Mouse (Mus musculus) bone marrow macrophage, adult 2 months (primary cell): ENCODE data around the gene Disp1. TPM values are rescaled to one million over a fixed set of nuclear protein-coding genes. Genes with fewer than 3 reads are reported as not detected.

Experiments
- H3K27ac ChIP-seq: 2 replicates; pipeline ENCODE4 v1.5.1; 2012; ENCODE audit warnings: low read depth, low read length; ENCODE audit not compliant: insufficient read depth
- H3K4me1 ChIP-seq: 2 replicates; pipeline ENCODE4 v1.6.1; 2012; ENCODE audit warnings: low read length; ENCODE audit not compliant: control insufficient read depth, insufficient read depth
- H3K4me3 ChIP-seq: 2 replicates; pipeline ENCODE4 v1.5.1; 2012; ENCODE audit warnings: mild to moderate bottlenecking, low read length, moderate library complexity; ENCODE audit not compliant: insufficient read depth
- CTCF ChIP-seq: IDR thresholded peaks from 2 replicates; pipeline ENCODE4 v1.5.1; 2012; ENCODE audit warnings: low read depth, mild to moderate bottlenecking, low read length, moderate library complexity
- POLR2A ChIP-seq: IDR thresholded peaks from 2 replicates; pipeline ENCODE4 v1.6.1; 2012; ENCODE audit warnings: mild to moderate bottlenecking, low read depth, low read length, borderline replicate concordance
- polyA plus RNA-seq: library from polyadenylated mRNA; stranded (reverse); fragments of >200 nt; gene quantifications from 2 replicates; pipeline ENCODE4 v1.2.4, GENCODE M21; 2012; ENCODE audit not compliant: missing spikeins, insufficient read depth, insufficient read length

Gene Disp1
- polyA plus RNA-seq, 1 experiment, result 7.2 TPM

DNA sequence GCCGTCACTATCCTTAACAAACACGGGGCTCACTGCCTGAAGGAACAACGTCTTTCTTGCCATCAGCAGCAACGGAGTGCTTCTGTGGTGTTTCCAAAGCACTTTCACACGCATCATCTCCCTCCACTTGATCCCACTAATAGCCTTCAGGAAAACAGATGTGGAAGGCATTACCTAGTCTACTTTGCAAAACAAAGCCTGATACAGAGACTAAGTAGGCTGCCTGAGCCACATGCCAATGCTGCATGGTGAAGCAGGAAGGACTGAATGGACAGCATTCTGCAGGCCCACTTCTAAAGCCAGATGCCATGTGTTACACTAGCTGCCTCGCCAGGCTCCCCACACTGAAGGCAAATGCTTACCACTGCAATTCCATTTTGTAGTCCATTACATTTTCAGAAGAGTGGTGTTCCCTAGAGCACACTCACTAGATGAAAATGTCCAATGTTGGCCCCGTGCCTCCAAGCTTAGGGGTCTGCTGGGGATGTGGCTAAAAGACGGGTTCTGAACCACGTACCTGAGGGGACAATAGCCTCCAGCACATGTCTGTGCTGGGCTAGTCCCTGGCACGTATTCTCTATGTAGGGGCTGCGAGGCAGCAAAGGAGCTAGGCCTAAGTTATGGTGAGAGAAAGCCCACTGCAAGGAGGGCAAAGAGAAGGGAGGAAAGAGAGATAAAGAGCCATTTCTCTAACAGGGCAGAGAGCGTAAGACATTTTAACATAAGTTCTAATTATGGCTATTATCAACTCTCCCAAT lies 80.6 kb downstream of the Disp1 start:
- no peaks in the 10 kb centered on the region for H3K4me1 ChIP-seq
- TF ChIP-seq POLR2A (no peak), CTCF (no peak)
- H3K4me3 ChIP-seq, result no peak overlapping the region
- no peak overlapping the region for H3K27ac ChIP-seq

- Histone ChIP-seq H3K27ac (no peak overlapping the region), H3K4me1 (peaks cover 4% of the 10 kb centered on the region; the same call in 1 of the 2 replicates), H3K4me3 (no peak overlapping the region)
- TF ChIP-seq CTCF (no peak), POLR2A (no peak)
These were observed 83.2 kb downstream of the Disp1 start for GRCm38 (mm10) chr1:183138088-183138487.

DNA sequence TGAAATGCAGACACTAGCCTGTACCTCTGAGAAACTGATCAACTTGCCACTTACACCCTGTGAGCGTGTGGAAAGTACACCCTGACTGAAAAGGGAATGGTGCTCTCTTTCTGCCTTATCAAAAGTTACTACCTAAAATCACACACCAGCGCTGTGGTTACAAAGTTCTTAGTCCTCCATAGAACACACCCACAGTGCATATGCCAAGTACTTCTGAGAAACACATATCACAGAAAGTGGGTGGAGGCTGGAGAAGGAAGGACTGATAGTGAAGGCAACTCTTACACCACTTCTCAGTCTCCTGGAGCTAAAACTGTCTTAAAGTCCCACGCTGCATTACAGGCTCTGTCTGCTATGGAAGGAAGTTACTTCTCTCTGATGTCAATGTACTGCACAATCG lies 86.9 kb downstream of the Disp1 start:
- H3K27ac ChIP-seq, result no peak overlapping the region
- no peak overlapping the region for H3K4me3 ChIP-seq
- TF ChIP-seq POLR2A (no peak), CTCF (no peak)

DNA sequence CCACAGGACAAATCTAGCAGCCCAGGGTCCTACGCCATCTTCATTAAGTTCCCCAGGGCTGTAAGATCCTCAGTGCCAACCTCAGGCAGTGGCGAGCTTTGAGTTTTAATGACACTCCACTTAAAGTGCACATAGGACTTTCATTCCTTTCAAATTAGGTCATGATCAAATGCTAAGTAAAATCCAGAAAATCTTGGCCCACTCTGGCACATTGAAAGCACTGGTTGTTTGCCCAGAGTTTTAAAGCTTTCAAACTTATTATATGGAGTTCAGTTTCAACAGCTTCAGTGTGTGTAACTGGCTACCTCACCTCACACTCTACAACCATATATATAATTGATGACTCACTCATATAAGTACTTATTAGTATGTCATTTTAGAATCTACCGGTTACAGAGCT lies 87.9 kb downstream of the Disp1 start:
- H3K4me1 ChIP-seq, result peaks cover 4% of the 10 kb centered on the region; the same call in 1 of the 2 replicates
- TF ChIP-seq CTCF (no peak), POLR2A (no peak)
- no peak overlapping the region for H3K27ac ChIP-seq
- H3K4me3 ChIP-seq, result no peak overlapping the region

More for the DNA sequence above, 86.9 kb downstream of the Disp1 start:
- H3K4me1 ChIP-seq, result peaks cover 4% of the 10 kb centered on the region; the same call in 1 of the 2 replicates

GRCm38 (mm10) chr1:183127246-183127645 lies 94.1 kb downstream of the Disp1 start:
- no peak for TF ChIP-seq POLR2A
- no peak for TF ChIP-seq CTCF
- H3K4me3 ChIP-seq, result no peak overlapping the region
- peaks cover 7% of the 10 kb centered on the region for H3K4me1 ChIP-seq
- H3K27ac ChIP-seq, result no peak overlapping the region

DNA sequence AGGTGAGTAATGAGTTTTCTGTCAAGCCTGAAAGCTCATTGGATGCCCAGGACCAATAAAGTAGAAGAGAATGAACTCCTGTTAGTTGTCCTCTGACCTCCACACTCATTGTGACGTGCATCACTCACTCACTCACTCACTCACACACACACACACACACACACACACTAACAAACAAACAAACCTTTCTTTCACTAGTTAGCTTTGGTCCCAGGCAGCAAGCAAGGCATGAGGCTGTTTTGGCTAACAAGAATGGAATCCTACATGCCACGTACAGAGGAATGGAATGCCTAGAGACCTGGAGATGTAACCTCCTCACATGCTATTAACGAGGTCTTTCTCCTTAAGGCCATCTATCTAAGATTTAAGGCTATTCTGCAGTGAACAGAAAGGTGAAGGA lies 97.6 kb downstream of the Disp1 start:
- peaks cover 7% of the 10 kb centered on the region for H3K4me1 ChIP-seq
- TF ChIP-seq POLR2A (no peak), CTCF (no peak)

DNA sequence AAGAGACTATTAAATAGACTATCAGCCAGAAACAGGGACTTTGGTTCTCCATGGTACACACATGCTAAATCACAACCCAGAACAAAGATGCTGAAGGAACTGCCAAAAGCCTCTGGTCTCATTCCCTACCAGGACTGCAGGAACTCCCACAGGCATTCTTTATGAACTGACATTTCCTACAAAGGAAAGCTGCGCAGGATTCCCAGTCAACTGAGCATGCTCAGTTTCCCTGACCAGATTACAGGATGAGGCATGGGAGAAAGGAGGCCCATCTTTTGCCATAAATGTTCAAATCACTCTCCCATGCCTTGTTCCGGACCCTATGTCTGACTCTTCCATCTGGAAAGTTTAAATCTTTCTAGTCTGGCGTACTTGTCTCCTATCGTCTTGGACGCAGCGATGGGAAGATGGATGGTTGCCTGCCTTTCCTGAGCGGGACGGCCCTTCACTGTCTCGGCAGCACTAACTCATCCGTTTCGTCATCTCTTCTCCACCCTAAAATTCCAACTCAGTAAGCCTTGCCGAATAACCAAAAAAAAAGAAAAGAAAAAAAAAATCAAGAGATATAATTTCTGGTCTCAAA lies 100.9 kb downstream of the Disp1 start:
- no peak overlapping the region for H3K27ac ChIP-seq

More for the DNA sequence above, 97.6 kb downstream of the Disp1 start:
- Histone ChIP-seq H3K4me3 (no peak overlapping the region), H3K27ac (no peak overlapping the region)

GRCm38 (mm10) chr1:183117827-183118825 lies 103.2 kb downstream of the Disp1 start:
- Histone ChIP-seq H3K27ac (no peak overlapping the region), H3K4me1 (peaks cover 10% of the 10 kb centered on the region), H3K4me3 (no peak overlapping the region)
- TF ChIP-seq CTCF, result no peak
- TF ChIP-seq POLR2A, result no peak

More for the DNA sequence above, 100.9 kb downstream of the Disp1 start:
- TF ChIP-seq CTCF (no peak), POLR2A (no peak)
- no peak overlapping the region for H3K4me3 ChIP-seq
- peaks cover 10% of the 10 kb centered on the region for H3K4me1 ChIP-seq
